Mouse (Mus musculus) spleen, adult 2 months (tissue): ENCODE data around the gene Mis18a.

Experiments
- CTCF ChIP-seq: fragments of 200-500 bp; IDR thresholded peaks from 2 replicates; pipeline ENCODE4 v1.5.1; 2011; ENCODE audit warnings: mild to moderate bottlenecking, inconsistent platforms; ENCODE audit not compliant: insufficient read depth, insufficient read length, insufficient replicate concordance; ENCODE audit errors: extremely low read depth
- POLR2A ChIP-seq: fragments of 200-500 bp; IDR thresholded peaks from 2 replicates; pipeline ENCODE4 v1.6.1; 2011; ENCODE audit warnings: low read depth, low read length, inconsistent platforms

GRCm38 (mm10) chr16:90703646-90704045 lies 23.6 kb downstream of the Mis18a start:
- TF ChIP-seq CTCF (no peak), POLR2A (no peak)
